Mouse (Mus musculus): ENCODE data around the gene Ctu2. TPM values are rescaled to one million over a fixed set of nuclear protein-coding genes. Genes with fewer than 3 reads are reported as not detected.

Ctu2 gene
- polyA plus RNA-seq, 1 experiment: 20.8 TPM

- 95% methylated on average over 3 of the region's 3 CpGs for WGBS
Measured at GRCm38 (mm10) chr8:122527937-122528336, 52.0 kb downstream of the Ctu2 start.

GRCm38 (mm10) chr8:122529159-122529558 is 53.2 kb downstream of the Ctu2 start:
- WGBS: 74% methylated on average over 4 of the region's 4 CpGs
- DNase-seq (ENCODE audit: low read depth, low spot score): no peak

More at GRCm38 (mm10) chr8:122527937-122528336, 52.0 kb downstream of the Ctu2 start:
- DNase-seq (ENCODE audit: low read depth, low spot score): no peak

DNA sequence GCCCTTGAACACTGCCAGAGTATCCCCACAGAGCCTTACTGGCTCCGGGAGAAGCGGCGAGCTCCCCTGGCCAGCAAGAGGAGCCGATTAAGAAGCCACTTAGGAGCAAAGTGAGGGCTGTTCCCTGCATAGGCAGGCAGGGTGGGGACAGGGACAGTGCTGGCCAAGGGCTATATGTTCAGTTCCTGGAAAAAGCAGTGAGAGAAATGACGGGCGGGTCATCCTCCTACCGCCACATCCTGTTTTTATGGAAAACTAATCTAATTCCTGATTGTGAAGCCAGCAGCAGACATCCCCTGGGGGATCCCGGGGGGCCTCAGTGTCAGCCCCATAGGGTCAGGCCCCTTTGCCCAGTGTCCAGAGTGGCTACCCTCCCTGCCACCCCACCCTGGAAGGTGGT is 55.4 kb downstream of the Ctu2 start:
- 67% methylated on average over 8 of the region's 8 CpGs for WGBS

More for the DNA sequence above, 55.4 kb downstream of the Ctu2 start:
- no peak for DNase-seq (ENCODE audit: low read depth, low spot score)

Other genes starting within 250 kb of the Ctu2 start
- 24.6 and 51.1 TPM in 2 replicates for gene Zfpm1, start 194.0 kb upstream of the Ctu2 start, polyA plus RNA-seq (2012; rRNA removed)
- not detected in 2 replicates for gene Trhr2, start 115.4 kb upstream of the Ctu2 start, polyA plus RNA-seq (2012; rRNA removed)
- gene Zc3h18, start 99.5 kb upstream of the Ctu2 start, polyA plus RNA-seq (2012; rRNA removed): 18.6 and 29.6 TPM in 2 replicates
- gene Il17c, start 54.1 kb upstream of the Ctu2 start, polyA plus RNA-seq (2012; rRNA removed): 0.21 and 0.41 TPM in 2 replicates
- 240 and 254 TPM in 2 replicates for gene Cyba, start 43.2 kb upstream of the Ctu2 start, polyA plus RNA-seq (2012; rRNA removed)
- 45.0 and 54.8 TPM in 2 replicates for gene Mvd, start 32.7 kb upstream of the Ctu2 start, polyA plus RNA-seq (2012; rRNA removed)
- gene Snai3, start 15.4 kb upstream of the Ctu2 start, polyA plus RNA-seq (2012; rRNA removed): 1.4 and 1.6 TPM in 2 replicates
- 49.6 and 52.5 TPM in 2 replicates for gene Rnf166, start 79 bp upstream of the Ctu2 start, polyA plus RNA-seq (2012; rRNA removed)
- 35.4 and 38.3 TPM in 2 replicates for gene Piezo1, start 75.2 kb downstream of the Ctu2 start, polyA plus RNA-seq (2012; rRNA removed)
- 42.7 and 43.0 TPM in 2 replicates for gene Cdt1, start 91.9 kb downstream of the Ctu2 start, polyA plus RNA-seq (2012; rRNA removed)
- gene Aprt, start 100.8 kb downstream of the Ctu2 start, polyA plus RNA-seq (2012; rRNA removed): 318 and 399 TPM in 2 replicates
- gene Galns, start 135.3 kb downstream of the Ctu2 start, polyA plus RNA-seq (2012; rRNA removed): 19.1 and 24.5 TPM in 2 replicates
- 165 and 169 TPM in 2 replicates for gene Trappc2l, start 135.5 kb downstream of the Ctu2 start, polyA plus RNA-seq (2012; rRNA removed)
- 0.07 and 0.10 TPM in 2 replicates for gene Pabpn1l, start 146.6 kb downstream of the Ctu2 start, polyA plus RNA-seq (2012; rRNA removed)
- 5.7 and 6.3 TPM in 2 replicates for gene Cbfa2t3, start 223.0 kb downstream of the Ctu2 start, polyA plus RNA-seq (2012; rRNA removed)

Measured in large intestine, adult 2 months (tissue).